Mouse (Mus musculus) brown adipose tissue, adult 24 weeks (tissue): Measurements from ENCODE around the gene Il31. TPM values are rescaled to one million over a fixed set of nuclear protein-coding genes. Genes with fewer than 3 reads are reported as not detected.
A peak's percentile ranks its signal among the peaks of the same experiment; 100 is the strongest.
"Not testable (repeated sequence)": the region's sequence is repeated elsewhere in the genome, so short reads cannot be mapped to it uniquely, and the experiment has no call there.

Experiments
- H3K27ac ChIP-seq: fragments of 200-500 bp; replicated peaks from 2 replicates; pipeline ENCODE4 v1.5.1; 2012; ENCODE audit warnings: low read depth, mild to moderate bottlenecking, low read length
- H3K4me1 ChIP-seq: fragments of 200-500 bp; 2 replicates; pipeline ENCODE4 v1.6.1; 2012; ENCODE audit warnings: low read length, mixed read lengths; ENCODE audit not compliant: control insufficient read depth, insufficient read depth, insufficient read length
- H3K4me3 ChIP-seq: fragments of 200-500 bp; 2 replicates; pipeline ENCODE4 v1.5.1; 2012; ENCODE audit warnings: low read depth, mild to moderate bottlenecking, low read length, moderate library complexity; ENCODE audit not compliant: insufficient read depth
- polyA plus RNA-seq: library from polyadenylated mRNA; stranded (reverse); fragments of >200 nt; gene quantifications from 2 replicates; pipeline ENCODE4 v1.2.4, GENCODE M21; 2012; ENCODE audit not compliant: missing spikeins, insufficient read depth, insufficient read length

Gene Il31
- not detected in 2 replicates for polyA plus RNA-seq

DNA sequence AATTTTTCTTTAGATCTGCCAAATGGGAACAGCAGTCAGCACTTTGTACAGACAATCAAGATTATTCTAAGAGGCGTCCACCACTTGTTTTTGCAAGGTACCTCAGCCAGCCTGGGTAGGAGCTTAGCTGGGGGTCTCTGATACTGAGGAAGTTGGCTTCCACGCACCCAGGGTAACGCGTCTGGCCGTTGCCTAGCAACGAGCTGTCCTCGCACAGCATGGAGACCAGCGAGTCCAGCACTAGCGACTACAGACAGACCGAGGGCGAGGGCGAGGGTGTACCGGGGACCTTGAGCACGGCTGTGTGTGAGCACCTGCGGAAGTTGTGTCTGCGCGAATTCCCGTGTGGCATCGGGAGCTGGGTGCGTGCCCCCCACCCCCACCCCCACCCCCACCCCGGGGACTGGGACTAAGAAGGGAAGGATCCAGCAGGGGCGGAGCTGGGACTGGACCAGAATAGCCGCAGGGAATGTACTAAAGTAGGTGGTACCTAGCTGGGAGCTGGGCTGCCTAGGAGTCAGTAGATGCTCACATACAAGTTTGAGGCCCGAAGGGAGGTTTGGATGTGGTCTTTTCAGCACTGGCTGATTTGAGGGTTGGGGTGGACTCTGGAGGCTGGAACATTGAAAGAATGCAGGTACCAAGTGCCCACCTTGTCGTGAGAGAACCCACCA lies at the start of gene Il31, which contains the start of gene Lrrc43:
TSS of gene Il31 (minus strand) at position 378 of the 674 bp plus-strand sequence.
TSS of gene Lrrc43 (plus strand) at position 194 of the 674 bp plus-strand sequence.
- peaks cover 11% of the 10 kb centered on the region for H3K4me1 ChIP-seq
- no peak within 1 kb of the TSS for H3K4me3 ChIP-seq
- H3K27ac ChIP-seq, result peak within 1 kb of the TSS; percentile 40; the same call in 1 of the 2 replicates

DNA sequence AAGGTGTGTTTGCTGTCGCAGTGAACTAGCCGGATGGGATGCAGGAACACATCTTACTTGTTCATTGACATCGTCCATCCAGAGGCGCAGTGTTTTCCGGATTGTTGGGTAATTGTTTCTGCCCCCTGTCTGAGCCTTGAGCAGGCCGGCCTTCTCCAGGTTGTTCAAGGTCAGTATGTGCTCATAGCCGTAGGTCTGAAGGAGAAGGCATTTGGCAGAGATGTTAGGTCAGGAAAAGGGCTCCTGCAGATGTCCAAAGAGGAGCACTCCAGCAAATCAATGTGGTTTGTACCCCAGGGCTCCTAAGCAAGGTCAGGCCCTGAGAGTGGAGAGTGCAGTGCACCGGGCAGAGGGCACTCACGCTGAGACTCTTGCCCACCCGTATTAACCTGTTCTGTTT lies 44.5 kb upstream of the Il31 start:
- H3K4me1 ChIP-seq, result no peaks in the 10 kb centered on the region; the same call in 1 of the 2 replicates
- no peak overlapping the region for H3K27ac ChIP-seq
- no peak overlapping the region for H3K4me3 ChIP-seq

DNA sequence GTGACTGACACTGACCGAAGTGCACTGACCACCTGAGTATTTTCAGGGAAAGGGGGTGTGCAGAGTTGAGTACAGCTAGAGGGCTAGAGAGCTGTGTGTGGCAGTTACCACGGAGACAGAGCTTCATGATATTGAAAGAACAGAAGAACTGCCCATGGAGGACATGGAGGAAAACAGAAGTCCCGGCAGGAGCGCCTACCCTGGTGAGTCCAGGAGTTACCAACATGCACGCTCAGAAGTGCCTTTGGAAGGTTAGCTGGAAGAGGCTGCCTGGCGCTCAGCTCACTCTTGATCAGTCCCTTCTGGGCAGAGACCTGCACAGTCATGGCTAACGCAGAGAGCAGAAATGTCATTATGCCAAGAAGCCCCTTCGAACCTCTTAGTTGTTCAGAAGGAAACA lies 40.8 kb upstream of the Il31 start:
- Histone ChIP-seq H3K27ac (no peak overlapping the region), H3K4me3 (no peak overlapping the region), H3K4me1 (no peaks in the 10 kb centered on the region; the same call in 1 of the 2 replicates)

DNA sequence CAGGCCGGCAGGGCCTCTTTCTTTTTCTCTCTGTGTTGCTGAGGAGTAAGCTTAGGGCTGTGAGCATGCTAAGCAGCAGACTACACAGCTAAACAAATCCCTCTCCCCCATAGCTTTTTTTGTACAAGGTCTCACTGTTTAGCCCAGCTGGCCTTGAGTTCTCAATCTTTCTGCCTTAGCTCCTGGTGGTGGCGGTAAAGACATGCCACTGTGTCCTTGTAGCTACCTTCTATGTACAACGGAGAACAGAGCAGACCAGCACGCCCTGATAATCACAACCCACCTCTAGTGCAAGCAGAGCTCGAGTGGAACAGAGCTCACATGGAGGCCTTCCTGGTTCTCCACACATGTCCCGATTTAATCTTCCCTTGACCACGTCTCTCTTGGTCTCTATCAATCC lies 39.4 kb upstream of the Il31 start:
- Histone ChIP-seq H3K27ac (no peak overlapping the region), H3K4me1 (no peaks in the 10 kb centered on the region), H3K4me3 (no peak overlapping the region)

DNA sequence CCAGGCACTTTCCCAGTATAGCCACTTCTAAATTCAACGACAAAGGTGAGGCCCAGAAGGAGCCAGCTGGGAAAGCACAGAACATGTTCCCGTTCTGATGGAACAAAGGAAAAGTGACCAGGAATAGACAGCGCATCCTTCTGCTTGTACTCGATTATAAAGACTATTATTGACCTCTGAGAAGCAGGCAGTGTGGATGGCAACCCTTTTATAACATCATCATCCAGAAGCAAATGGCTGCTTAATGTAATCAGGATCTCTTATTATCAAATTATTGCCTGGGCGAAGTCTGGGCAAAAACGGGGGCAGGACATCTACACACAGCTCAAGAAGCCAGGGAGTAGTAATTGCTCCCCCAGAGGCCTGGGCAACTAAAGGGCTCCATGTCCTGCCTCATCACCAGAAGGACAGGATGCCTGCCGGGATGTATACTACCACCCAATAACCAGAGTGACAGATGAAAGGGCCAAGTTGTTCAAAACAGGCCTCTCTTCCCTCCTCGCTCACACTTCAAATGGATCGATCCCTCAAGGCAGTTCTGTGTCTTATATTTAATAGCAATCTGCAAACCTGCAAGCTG lies 36.7 kb upstream of the Il31 start:
- H3K4me1 ChIP-seq, result no peaks in the 10 kb centered on the region
- H3K4me3 ChIP-seq, result no peak overlapping the region
- no peak overlapping the region for H3K27ac ChIP-seq

DNA sequence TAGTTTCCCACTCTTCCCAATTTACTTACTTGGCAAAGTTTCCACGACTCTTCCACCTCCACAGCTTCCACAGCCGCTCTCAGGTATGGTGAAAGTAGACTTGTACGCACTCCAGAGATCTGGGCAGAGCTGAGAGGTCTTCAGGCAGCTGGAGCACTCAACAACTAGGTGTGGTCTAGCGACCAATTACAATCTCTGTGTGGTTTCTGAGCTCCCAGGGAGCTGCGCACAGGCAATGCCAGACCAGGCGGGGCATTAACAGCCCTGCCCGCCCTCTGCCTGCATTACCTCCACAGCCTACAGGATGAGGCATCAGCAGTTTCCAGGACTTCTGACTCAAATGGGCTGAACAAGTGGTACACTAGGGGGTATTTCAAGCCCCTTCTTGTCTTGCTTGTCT lies 36.0 kb upstream of the Il31 start, which contains the start of gene Gm49027:
TSS of gene Gm49027 (minus strand) at position 208 of the 400 bp plus-strand sequence.
- no peak within 1 kb of the TSS for H3K27ac ChIP-seq
- peak within 1 kb of the TSS; percentile 80 for H3K4me3 ChIP-seq
- no peaks in the 10 kb centered on the region for H3K4me1 ChIP-seq

DNA sequence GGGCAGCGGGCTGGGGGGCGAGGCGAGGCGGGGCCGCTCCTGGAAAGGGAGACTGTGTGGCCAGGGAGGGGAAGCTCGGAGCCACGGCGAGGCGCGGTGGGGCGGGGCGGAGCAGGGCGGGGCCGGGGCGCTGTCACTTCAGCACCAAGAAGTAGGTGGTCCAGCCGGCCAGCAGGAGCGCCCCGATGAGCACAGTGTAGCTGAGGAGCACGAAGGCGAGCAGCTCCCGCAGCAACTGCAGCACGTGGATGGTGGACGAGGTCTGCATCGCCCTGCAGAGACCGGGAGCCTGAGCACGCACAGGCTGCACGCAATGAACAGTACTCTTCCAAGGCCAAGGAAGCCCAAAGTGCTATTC lies 35.1 kb upstream of the Il31 start:
- H3K4me3 ChIP-seq, result peak overlapping the region; percentile 80
- no peaks in the 10 kb centered on the region for H3K4me1 ChIP-seq
- H3K27ac ChIP-seq, result no peak overlapping the region

DNA sequence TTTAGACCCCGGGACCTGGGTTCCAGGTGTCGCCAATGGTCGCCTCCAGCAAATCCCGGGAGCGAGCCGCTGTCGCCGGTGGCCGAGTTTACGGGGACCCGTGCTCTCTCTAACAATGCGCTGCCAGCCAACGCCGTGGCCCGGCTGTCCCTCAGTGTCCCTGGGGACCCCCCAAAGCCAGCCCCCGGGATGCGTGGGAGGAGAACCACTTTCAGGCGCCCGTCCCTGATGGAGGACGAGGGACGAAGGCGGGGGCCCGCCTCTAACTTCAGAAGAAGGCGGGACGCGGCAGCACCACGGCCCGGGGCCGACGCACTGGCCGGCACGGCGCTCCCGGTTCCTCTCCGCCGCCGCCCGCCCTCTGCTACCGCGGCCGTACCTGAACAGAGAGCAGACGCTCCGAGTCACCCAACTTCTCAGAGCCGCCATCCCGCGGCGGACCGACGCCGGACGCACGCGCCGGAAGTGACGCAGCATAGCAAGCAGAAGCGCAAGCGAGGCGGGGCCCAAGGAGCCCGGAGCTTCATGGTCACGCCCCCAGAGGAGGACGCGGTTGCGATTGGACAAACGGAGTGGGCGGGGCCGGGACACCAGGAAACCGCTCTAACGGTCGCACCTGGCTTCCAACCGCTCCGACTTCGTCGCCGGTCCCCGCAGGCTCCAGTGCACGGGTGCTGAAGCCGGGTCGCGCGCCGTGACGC lies 34.6 kb upstream of the Il31 start, which contains the start of gene Diablo:
TSS of gene Diablo (minus strand) at position 485 of the 701 bp plus-strand sequence.
- H3K4me3 ChIP-seq, result peak within 1 kb of the TSS; percentile 84
- no peaks in the 10 kb centered on the region for H3K4me1 ChIP-seq
- H3K27ac ChIP-seq, result peak within 1 kb of the TSS; percentile 71

DNA sequence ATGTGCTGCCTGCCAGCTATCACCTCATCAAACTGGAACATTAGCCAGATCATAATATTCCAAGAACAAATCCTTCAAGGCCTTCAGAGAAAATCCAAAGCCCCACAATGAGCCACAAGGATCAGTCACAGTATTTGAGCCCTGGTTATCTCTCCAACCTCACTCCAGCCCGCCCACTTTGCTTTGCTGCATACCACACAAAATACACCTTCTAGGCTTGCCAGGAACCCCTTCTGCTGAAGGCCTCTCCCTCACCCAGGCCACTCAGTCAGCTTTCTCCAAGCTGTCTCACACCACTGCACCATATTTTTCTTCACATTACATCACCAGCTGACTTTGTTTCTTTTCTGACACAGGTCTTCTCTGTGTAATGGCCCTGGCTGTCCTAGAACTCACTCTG lies 32.9 kb upstream of the Il31 start:
- Histone ChIP-seq H3K27ac (no peak overlapping the region), H3K4me3 (no peak overlapping the region)

DNA sequence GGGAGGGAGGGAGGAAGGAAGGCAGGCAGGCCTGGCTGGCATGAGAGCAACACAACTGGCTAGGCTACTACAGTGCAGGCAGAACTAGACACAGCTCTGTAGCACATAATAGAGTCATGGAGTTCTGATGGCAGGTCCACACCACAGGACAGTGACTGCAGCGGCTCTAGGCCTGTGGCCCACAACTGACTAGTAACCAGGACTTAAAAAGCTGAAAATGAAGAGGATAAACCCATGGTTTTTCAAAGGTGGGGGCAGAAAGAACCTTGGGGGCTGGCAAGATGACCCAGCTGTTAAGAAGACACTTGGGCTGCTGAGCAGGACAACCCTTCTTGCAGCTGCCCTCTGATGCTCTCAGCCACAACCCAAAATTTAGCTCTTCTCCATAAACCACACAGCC lies 32.3 kb upstream of the Il31 start:
- H3K27ac ChIP-seq, result no peak overlapping the region
- no peaks in the 10 kb centered on the region for H3K4me1 ChIP-seq
- no peak overlapping the region for H3K4me3 ChIP-seq

More for the DNA sequence above, 32.9 kb upstream of the Il31 start:
- no peaks in the 10 kb centered on the region for H3K4me1 ChIP-seq

DNA sequence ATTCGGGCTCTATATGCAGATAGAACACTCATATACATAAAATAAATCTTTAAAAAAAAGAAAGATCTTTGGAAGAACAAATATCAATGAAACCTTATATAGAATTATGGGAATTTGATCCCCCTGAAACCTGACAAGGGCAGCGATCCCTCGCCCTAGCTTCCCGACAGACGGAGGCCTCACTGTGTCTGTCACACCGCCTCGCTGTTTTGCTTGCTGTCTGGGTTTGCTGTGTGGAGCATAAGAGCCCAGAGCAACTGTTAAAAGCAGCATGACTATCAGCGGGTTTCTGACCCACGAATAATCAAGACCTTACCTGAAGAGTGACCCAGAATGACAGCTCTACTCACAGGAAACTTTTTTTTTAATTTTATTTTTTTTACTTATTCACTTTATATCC lies 31.4 kb upstream of the Il31 start:
- no peaks in the 10 kb centered on the region for H3K4me1 ChIP-seq
- H3K27ac ChIP-seq, result no peak overlapping the region
- no peak overlapping the region for H3K4me3 ChIP-seq

DNA sequence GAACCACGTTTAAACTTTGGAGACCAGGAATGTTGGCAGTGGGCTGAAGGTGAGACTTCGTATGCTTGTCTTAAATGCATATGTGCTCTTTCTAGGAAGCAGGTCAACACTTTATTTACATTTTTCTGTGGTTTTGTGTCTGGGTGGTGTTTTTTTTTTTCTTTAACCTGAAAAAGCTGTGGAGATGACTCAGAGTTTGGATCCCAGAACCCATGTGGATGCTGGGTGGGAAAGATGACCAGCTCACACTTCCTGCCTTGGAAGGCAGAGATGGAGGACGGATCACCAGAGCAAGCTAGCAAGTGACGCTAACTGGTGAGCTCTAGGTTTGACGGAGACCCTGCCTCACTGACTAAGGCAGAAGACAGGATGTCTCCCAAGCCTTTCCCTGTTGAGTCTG lies 25.6 kb upstream of the Il31 start:
- H3K4me1 ChIP-seq, result no peaks in the 10 kb centered on the region
- no peak overlapping the region for H3K4me3 ChIP-seq
- no peak overlapping the region for H3K27ac ChIP-seq

DNA sequence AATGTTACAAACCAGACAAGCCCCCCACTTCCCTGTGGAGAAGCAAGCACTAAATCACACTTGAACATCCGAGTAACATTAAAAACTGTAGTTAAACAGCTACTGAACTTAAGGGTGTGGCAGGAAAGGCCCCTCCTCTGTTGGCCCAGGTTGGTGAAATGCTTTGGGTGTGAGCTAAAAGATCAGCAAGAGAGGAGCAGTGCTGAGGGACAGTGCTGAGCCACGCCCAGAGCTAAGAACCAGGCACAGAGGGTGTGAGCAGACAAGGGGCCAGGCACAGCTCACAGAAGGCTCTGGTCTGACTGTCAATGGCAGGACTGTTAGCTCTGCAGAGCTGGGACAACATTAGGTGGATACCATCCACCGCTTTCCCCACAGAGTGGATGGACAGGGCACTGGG lies 22.8 kb upstream of the Il31 start:
- Histone ChIP-seq H3K4me3 (no peak overlapping the region), H3K27ac (no peak overlapping the region), H3K4me1 (no peaks in the 10 kb centered on the region)

DNA sequence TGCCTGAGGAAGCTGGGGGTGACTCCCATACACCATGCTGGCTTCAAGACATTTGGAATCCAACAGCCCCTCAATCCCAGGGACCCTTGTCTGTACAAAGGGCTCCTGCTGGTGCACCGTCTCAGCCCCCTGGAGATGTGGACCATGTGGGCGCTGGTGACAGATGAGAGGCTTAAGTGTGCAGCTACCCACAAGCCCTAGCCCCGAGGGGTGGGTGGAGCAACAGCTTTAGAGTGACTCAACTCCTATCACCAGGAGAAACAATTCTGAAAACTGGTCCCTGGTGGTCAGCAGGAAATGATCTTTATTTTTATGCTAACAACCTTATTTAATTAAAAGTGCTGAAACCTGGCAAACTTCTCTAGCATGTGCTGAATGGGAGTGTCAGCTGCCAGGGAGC lies 22.1 kb upstream of the Il31 start:
- not testable (repeated sequence) for H3K4me1 ChIP-seq, H3K4me3 ChIP-seq, H3K27ac ChIP-seq

DNA sequence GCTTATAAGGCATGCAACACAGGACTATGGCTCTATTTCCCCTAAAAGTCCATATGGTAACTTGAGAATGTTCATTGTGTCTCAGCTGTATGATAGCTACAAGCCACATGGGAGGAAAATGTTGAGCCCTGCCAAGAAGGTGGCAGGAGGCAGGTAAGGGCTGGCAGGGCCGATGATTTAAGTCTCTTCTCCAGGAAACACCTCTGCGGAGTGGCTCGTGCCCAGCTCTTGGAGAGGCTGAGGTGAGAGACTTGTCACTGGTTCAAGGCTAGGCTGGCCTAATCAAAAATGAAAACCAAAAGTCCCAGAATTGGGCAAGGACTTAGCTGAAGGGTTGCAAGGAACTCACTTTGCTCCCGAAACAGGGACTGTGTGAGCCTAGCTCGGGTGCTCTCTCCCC lies 20.9 kb upstream of the Il31 start, which contains the start of gene B3gnt4:
TSS of gene B3gnt4 (plus strand) at position 301 of the 400 bp plus-strand sequence.
- Histone ChIP-seq H3K4me3 (no peak within 1 kb of the TSS), H3K4me1 (no peaks in the 10 kb centered on the region), H3K27ac (no peak within 1 kb of the TSS)
